Mouse (Mus musculus) layer of hippocampus, adult 2 months (tissue): ENCODE results near the gene Cfap70. TPM values are rescaled to one million over a fixed set of nuclear protein-coding genes. Genes with fewer than 3 reads are reported as not detected.

Experiments used
- DNase-seq, 2 experiments: peaks; one replicate each; pipeline ENCODE4 v3.0.0; 2022; ENCODE audit warnings: low spot score in 2 of 2
- H3K27ac ChIP-seq: fragments of 200-600 bp; 2 replicates; pipeline ENCODE4 v1.8.1; 2022
- H3K4me3 ChIP-seq: fragments of 200-600 bp; 2 replicates; pipeline ENCODE4 v1.8.1; 2022; ENCODE audit warnings: mild to moderate bottlenecking
- CTCF ChIP-seq: fragments of 200-600 bp; conservative IDR thresholded peaks from 2 replicates; pipeline ENCODE4 v1.8.1; 2022; ENCODE audit warnings: antibody characterized with exemption, mild to moderate bottlenecking, moderate library complexity
- total RNA-seq, 2 experiments: library from RNA; stranded (reverse); gene quantifications; 2 replicates each; pipeline ENCODE4 v1.2.3; 2021

Gene Cfap70
- total RNA-seq, 2 experiments from 2014 or later: 0.51 to 1.4 TPM

DNA sequence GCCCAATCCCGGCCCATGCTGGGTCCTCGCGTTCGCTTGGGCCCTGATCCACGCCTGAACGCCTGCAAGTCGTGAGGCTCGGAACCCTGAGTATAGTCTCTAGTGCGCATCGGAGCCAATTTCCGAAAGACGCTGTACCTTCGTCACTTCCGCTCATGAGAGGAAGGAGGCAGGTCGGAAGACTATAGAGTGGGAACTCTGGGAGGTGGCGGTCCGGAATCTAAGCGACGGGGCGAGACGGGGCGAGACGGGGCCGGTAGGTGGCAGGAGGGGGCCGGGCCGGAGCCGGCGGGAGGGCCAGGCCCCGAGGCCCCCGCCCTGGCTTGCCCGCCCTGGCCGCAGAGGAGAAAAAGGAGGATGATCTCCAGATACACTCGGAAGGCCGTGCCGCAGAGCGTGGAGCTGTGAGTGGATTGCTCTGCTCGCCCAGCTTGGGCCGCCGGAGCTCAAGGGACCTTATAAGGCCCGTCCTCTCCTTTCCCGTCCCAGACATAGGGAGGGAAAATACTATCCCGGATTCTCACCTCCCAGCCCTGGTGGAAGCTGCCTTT, 104.0 kb downstream of the Cfap70 start, which contains the start of the genes Ecd and Fam149b:
Gene Ecd, minus strand, starts transcription at position 131 of the 551 bp plus-strand sequence.
Gene Fam149b, plus strand, starts transcription at position 172 of the 551 bp plus-strand sequence.
- peak; percentile 92 for DNase-seq
- H3K27ac ChIP-seq: peak within 1 kb of the TSS; percentile 96
- peak within 1 kb of the TSS; percentile 98 for H3K4me3 ChIP-seq
- peak; percentile 69 for TF ChIP-seq CTCF

DNA sequence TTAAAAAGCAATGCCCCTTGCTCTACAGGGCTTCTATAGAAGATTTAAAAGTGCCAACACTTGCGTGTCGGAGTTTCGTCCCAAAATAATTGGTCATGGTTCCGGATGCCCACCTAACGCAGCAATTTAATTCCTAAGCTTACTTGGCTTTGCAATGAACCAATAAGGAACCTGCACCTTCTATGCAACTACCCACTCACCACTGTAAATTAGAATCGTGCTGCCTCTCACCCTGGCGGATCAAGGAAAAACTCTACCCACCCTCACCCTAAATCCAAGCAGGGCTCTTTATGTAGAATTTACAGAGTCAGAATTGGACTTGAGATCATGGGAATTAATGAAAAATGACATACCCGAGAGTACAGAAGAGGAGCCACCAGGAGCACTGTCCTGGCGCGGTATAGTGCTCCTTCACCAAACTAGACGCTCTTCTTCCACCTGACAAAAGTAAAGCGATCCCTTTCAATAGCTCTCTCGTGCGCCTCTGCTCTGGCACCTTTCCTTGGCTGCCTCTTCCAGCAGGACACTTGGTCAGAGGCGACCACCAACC, 104.5 kb downstream of the Cfap70 start:
- Histone ChIP-seq H3K4me3 (peak overlapping the region; percentile 98), H3K27ac (peak overlapping the region; percentile 96)
- no peak for TF ChIP-seq CTCF
- no peak for DNase-seq

DNA sequence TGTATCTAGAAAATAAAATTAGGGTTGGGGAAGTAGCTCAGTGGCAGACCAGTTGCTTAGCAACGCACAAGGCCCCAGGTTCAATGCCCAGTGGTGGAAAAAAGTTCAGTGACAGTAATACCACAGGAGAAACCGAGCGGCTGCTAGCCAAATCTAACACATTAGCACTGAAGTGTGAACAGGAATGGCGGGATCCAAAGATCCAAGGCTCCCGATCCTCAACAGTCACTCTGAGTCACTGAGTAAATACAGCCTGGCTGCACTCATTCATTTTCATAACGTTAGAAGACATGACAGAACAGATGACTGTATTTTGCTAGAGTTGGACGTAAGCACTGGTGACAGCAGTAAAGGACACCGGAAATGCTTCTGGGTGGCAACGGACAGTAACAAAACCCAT, 106.1 kb downstream of the Cfap70 start:
- no peak for DNase-seq
- Histone ChIP-seq H3K27ac (no peak overlapping the region), H3K4me3 (no peak overlapping the region)
- no peak for TF ChIP-seq CTCF

Other genes with a start within 250 kb of the Cfap70 start
- gene Kcnk16, start 183.0 kb downstream of the Cfap70 start, total RNA-seq: not detected
- gene Nudt13, start 157.5 kb downstream of the Cfap70 start, total RNA-seq: 10 to 100 TPM; 22.6 to 27.6 TPM
- gene Ecd, start 104.1 kb downstream of the Cfap70 start, total RNA-seq: 10 to 100 TPM; 31.7 to 37.2 TPM
- 10 to 100 TPM; 46.6 to 52.8 TPM for gene Fam149b, start 104.1 kb downstream of the Cfap70 start, total RNA-seq
- 10 to 100 TPM; 23.8 to 29.6 TPM for gene Dnajc9, start 63.3 kb downstream of the Cfap70 start, total RNA-seq
- gene Mrps16, start 58.6 kb downstream of the Cfap70 start, total RNA-seq: 10 to 100 TPM; 35.0 to 35.2 TPM
- gene Anxa7, start 27.9 kb upstream of the Cfap70 start, total RNA-seq: 10 to 100 TPM; 69.0 to 69.6 TPM
- 1 to 10 TPM; 1.0 to 1.3 TPM for gene Mss51, start 44.7 kb upstream of the Cfap70 start, total RNA-seq
- 100 to 1,000 TPM; 302 to 305 TPM for gene Ppp3cb, start 94.3 kb upstream of the Cfap70 start, total RNA-seq
- gene Usp54, start 188.8 kb upstream of the Cfap70 start, total RNA-seq: 10 to 100 TPM; 51.4 to 57.1 TPM
- not detected for gene Myoz1, start 204.3 kb upstream of the Cfap70 start, total RNA-seq
- under 1 TPM; 0.15 to 0.23 TPM for gene Synpo2l, start 216.1 kb upstream of the Cfap70 start, total RNA-seq
- 100 to 1,000 TPM; 104 to 108 TPM for gene Sec24c, start 222.1 kb upstream of the Cfap70 start, total RNA-seq
- gene Fut11, start 242.7 kb upstream of the Cfap70 start, total RNA-seq: 10 to 100 TPM; 14.8 to 15.5 TPM